25 mouse cellular contexts compared by ENCODE assay signal in genomic region chr7:79781826-79782515, GRCm38 (mm10). TPM values are rescaled to one million over a fixed set of nuclear protein-coding genes. Genes with fewer than 3 reads are reported as not detected.
DNase-seq lines count a peak whose midpoint lies in the region; ATAC-seq and TF ChIP-seq lines count a peak whose summit lies in the region.
"Had no signal": no experiment of that assay in that cellular context is flagged by ENCODE, and none has a peak within 500 bp of the region (broad histone marks: within the 10 kb centered on the region; RNA-seq: fewer than 3 reads in every experiment).

No protein-coding gene starts in this region.

- H3K4me3 ChIP-seq in liver, embryonic 15.5 days (replicated peaks): no peak overlapping the region
- peak overlapping the region; percentile 11 for H3K4me3 ChIP-seq in myocyte
- H3K4me3 ChIP-seq: embryonic facial prominence, embryonic 15.5 days; forebrain, embryonic 10.5 days; limb, embryonic 12.5 days; midbrain, embryonic 10.5 days; neural tube, embryonic 12.5 days had no signal

- no peak for ATAC-seq in liver, embryonic 15.5 days (ENCODE audit: insufficient read depth)
- no peak for ATAC-seq in inflammation-experienced regulatory T-cells, adult 6 months
- ATAC-seq: CD4-positive, CD25-positive, alpha-beta regulatory T cell, adult 4 months; forebrain, postnatal 0 days; hindbrain, embryonic 16.5 days had no signal

- H3K4me2 ChIP-seq in liver, embryonic 15.5 days: no peak overlapping the region
- peak overlapping the region; percentile 78 for H3K4me2 ChIP-seq in myocyte (ENCODE audit: low read depth)
- H3K4me2 ChIP-seq: embryonic facial prominence, embryonic 15.5 days; limb, embryonic 12.5 days; neural tube, embryonic 12.5 days had no signal

- H3K36me3 ChIP-seq in liver, embryonic 15.5 days (replicated peaks): no peaks in the 10 kb centered on the region
- H3K36me3 ChIP-seq in myocyte (ENCODE audit: control insufficient read depth, insufficient read depth): no peaks in the 10 kb centered on the region
- H3K36me3 ChIP-seq: embryonic facial prominence, embryonic 15.5 days; forebrain, embryonic 10.5 days; G1E; limb, embryonic 12.5 days; midbrain, embryonic 10.5 days; neural tube, embryonic 12.5 days had no signal

- H3K27ac ChIP-seq in liver, embryonic 15.5 days (replicated peaks): 0 out of 2 replicates have a peak overlapping the region, but pooled peaks have one; percentile 48
- H3K27ac ChIP-seq: embryonic facial prominence, embryonic 15.5 days; forebrain, embryonic 10.5 days; limb, embryonic 12.5 days; midbrain, embryonic 10.5 days; neural tube, embryonic 12.5 days had no signal

- DNase-seq in heart, postnatal 4 days: peak; percentile 28
- no peak for DNase-seq in heart, adult 18-20 months
- no peak for DNase-seq in liver
- DNase-seq in NIH3T3 (ENCODE audit: low read depth): peak; percentile 85
- DNase-seq: cerebellum, adult 18-20 months; cerebellum, postnatal 36 days; forebrain, postnatal 0 days; lung, adult 2 months had no signal

- H3K4me1 ChIP-seq in liver, embryonic 15.5 days (replicated peaks): peaks cover 13% of the 10 kb centered on the region; the same call in 1 of the 2 replicates
- H3K4me1 ChIP-seq: neural tube, embryonic 12.5 days had no signal

- no peaks in the 10 kb centered on the region for H3K27me3 ChIP-seq in liver, embryonic 15.5 days
- peaks cover 2% of the 10 kb centered on the region for H3K27me3 ChIP-seq in myocyte (ENCODE audit: control insufficient read depth, insufficient read depth, insufficient read length)
- H3K27me3 ChIP-seq: embryonic facial prominence, embryonic 15.5 days; neural tube, embryonic 12.5 days had no signal

- H3ac ChIP-seq in myocyte (ENCODE audit: control insufficient read depth, insufficient read length): no peak overlapping the region

- no peak overlapping the region for H3K9ac ChIP-seq in liver, embryonic 15.5 days
- H3K9ac ChIP-seq: embryonic facial prominence, embryonic 15.5 days; forebrain, postnatal 0 days; limb, embryonic 12.5 days; neural tube, embryonic 12.5 days had no signal

- no peak for TF ChIP-seq POLR2A in myocyte (IDR thresholded peaks at IDR 0.05; ENCODE audit: insufficient read length, low read depth)

- 71% methylated on average over 11 of the region's 11 CpGs for WGBS in liver, embryonic 15.5 days (ENCODE audit: insufficient replicate concordance)

- H3K9me3 ChIP-seq in liver, embryonic 15.5 days (replicated peaks): no peaks in the 10 kb centered on the region
- H3K9me3 ChIP-seq: embryonic facial prominence, embryonic 15.5 days; forebrain, embryonic 10.5 days; G1E; limb, embryonic 12.5 days; midbrain, embryonic 10.5 days; neural tube, embryonic 12.5 days had no signal

- H3K79me2 ChIP-seq in myocyte (ENCODE audit: control insufficient read depth, insufficient read depth): no peaks in the 10 kb centered on the region

TF ChIP-seq in myocyte, 11 proteins besides CTCF, POLR2A, EP300 and RAD21:
- TF ChIP-seq USF1 (IDR thresholded peaks at IDR 0.05; ENCODE audit: low read depth) (no peak), CEBPB (IDR thresholded peaks at IDR 0.05; ENCODE audit: insufficient read depth, poor library complexity, severe bottlenecking) (no peak), E2F4 (IDR thresholded peaks at IDR 0.05; ENCODE audit: insufficient read depth) (no peak), TCF12 (IDR thresholded peaks at IDR 0.05; ENCODE audit: insufficient read depth, poor library complexity, severe bottlenecking) (no peak), MYOD1 (IDR thresholded peaks at IDR 0.05; ENCODE audit: control insufficient read depth in 1 of 3, insufficient read length in 2 of 3, low read depth in 2 of 3) (no peak), REST (IDR thresholded peaks at IDR 0.05; ENCODE audit: insufficient read depth, insufficient read length) (no peak), SRF (IDR thresholded peaks at IDR 0.05; ENCODE audit: control insufficient read depth, insufficient read length, low read depth) (no peak), POLR2AphosphoS2 (IDR thresholded peaks at IDR 0.05; ENCODE audit: insufficient read length, low read depth) (no peak), MYOG (IDR thresholded peaks at IDR 0.05; ENCODE audit: control insufficient read depth in 1 of 3, insufficient read depth in 1 of 3, insufficient read length in 2 of 3, low read depth in 2 of 3) (no peak), MAX (IDR thresholded peaks at IDR 0.05; ENCODE audit: low read depth) (no peak), TCF3 (IDR thresholded peaks at IDR 0.05; ENCODE audit: insufficient read length, low read depth) (no peak)

RNA-seq across cellular contexts. Expression of gene Mesp1, which starts 11.6 kb away (rescaled TPM):
- total RNA-seq in heart, postnatal 4 days (2021): not detected
- total RNA-seq in heart, adult 18-20 months (2021): not detected
- not detected in 2 replicates for polyA plus RNA-seq in liver, embryonic 15.5 days (2015; fragmentation: Nextera tagmentation; extraction: Ambion mirVana)
- not detected for polyA plus RNA-seq in myocyte (2012; fragmentation: generic; extraction: Trizol)
- polyA plus RNA-seq in inflammation-experienced regulatory T-cells, adult 6 months (2017; shearing (Covaris generic)): not detected
- total RNA-seq: adrenal gland, adult 8-10 months; G1E; hematopoietic stem cell, adult 5-6 weeks; monocyte, adult 5-6 weeks had no signal
- polyA plus RNA-seq: CD4-positive, CD25-positive, alpha-beta regulatory T cell, adult 4 months; forebrain, embryonic 10.5 days; G1E; heart, embryonic 14.5 days; limb, embryonic 12.5 days; neural tube, embryonic 12.5 days had no signal

RNA-seq across cellular contexts. Expression of gene Mesp2, which starts 28.6 kb away (rescaled TPM):
- total RNA-seq in heart, postnatal 4 days (2021): under 1 TPM in 1 of 2 experiments, not detected in 1; 0.36 TPM
- under 1 TPM in 1 of 2 experiments, not detected in 1; 0.12 TPM for total RNA-seq in heart, adult 18-20 months (2021)
- polyA plus RNA-seq in liver, embryonic 15.5 days (2015; fragmentation: Nextera tagmentation; extraction: Ambion mirVana): not detected in 2 replicates
- polyA plus RNA-seq in myocyte (2012; fragmentation: generic; extraction: Trizol): not detected
- under 1 TPM in 2 of 3 experiments, not detected in 1; 0.24 to 0.29 TPM for polyA plus RNA-seq in inflammation-experienced regulatory T-cells, adult 6 months (2017; shearing (Covaris generic))
- total RNA-seq: G1E; hematopoietic stem cell, adult 5-6 weeks; monocyte, adult 5-6 weeks had no signal
- polyA plus RNA-seq: G1E had no signal

RNA-seq across cellular contexts. Expression of gene Wdr93, which starts 39.0 kb away (rescaled TPM):
- under 1 TPM in 1 of 2 experiments, not detected in 1; 0.19 TPM for total RNA-seq in heart, postnatal 4 days (2021)
- under 1 TPM; 0.22 to 0.41 TPM for total RNA-seq in heart, adult 18-20 months (2021)
- 0.05 and 0.08 TPM in 2 replicates for polyA plus RNA-seq in liver, embryonic 15.5 days (2015; fragmentation: Nextera tagmentation; extraction: Ambion mirVana)
- 0.10 TPM for polyA plus RNA-seq in myocyte (2012; fragmentation: generic; extraction: Trizol)
- under 1 TPM in 1 of 3 experiments, not detected in 2; 0.25 TPM for polyA plus RNA-seq in inflammation-experienced regulatory T-cells, adult 6 months (2017; shearing (Covaris generic))
- total RNA-seq: hematopoietic stem cell, adult 5-6 weeks; monocyte, adult 5-6 weeks had no signal

RNA-seq across cellular contexts. Expression of gene Pex11a, which starts 39.0 kb away (rescaled TPM):
- 1 to 10 TPM; 7.2 to 8.5 TPM for total RNA-seq in heart, postnatal 4 days (2021)
- total RNA-seq in heart, adult 18-20 months (2021): 10 to 100 TPM; 18.0 to 21.4 TPM
- polyA plus RNA-seq in liver, embryonic 15.5 days (2015; fragmentation: Nextera tagmentation; extraction: Ambion mirVana): 3.4 and 3.8 TPM in 2 replicates
- polyA plus RNA-seq in myocyte (2012; fragmentation: generic; extraction: Trizol): 5.9 TPM
- polyA plus RNA-seq in inflammation-experienced regulatory T-cells, adult 6 months (2017; shearing (Covaris generic)): 1 to 10 TPM; 2.1 to 5.1 (median 3.1) TPM

RNA-seq across cellular contexts. Expression of gene Plin1, which starts 49.3 kb away (rescaled TPM):
- total RNA-seq in heart, postnatal 4 days (2021): 1 to 10 TPM; 5.1 to 9.6 TPM
- 10 to 100 TPM in 1 of 2 experiments, 1 to 10 TPM in 1; 9.4 to 52.1 TPM for total RNA-seq in heart, adult 18-20 months (2021)
- not detected in 2 replicates for polyA plus RNA-seq in liver, embryonic 15.5 days (2015; fragmentation: Nextera tagmentation; extraction: Ambion mirVana)
- polyA plus RNA-seq in myocyte (2012; fragmentation: generic; extraction: Trizol): not detected
- under 1 TPM in 1 of 3 experiments, not detected in 2; 0.79 TPM for polyA plus RNA-seq in inflammation-experienced regulatory T-cells, adult 6 months (2017; shearing (Covaris generic))
- total RNA-seq: forebrain, postnatal 0 days; hematopoietic stem cell, adult 5-6 weeks; left cerebral cortex, postnatal 10 days; monocyte, adult 5-6 weeks had no signal
- polyA plus RNA-seq: CD4-positive, CD25-positive, alpha-beta regulatory T cell, adult 4 months; forebrain, embryonic 10.5 days; forebrain, postnatal 0 days; G1E; heart, embryonic 14.5 days; intestine, postnatal 0 days; limb, embryonic 12.5 days; neural tube, embryonic 12.5 days had no signal

Comparison
In these comparisons a context has a peak if more than half of its experiments do, and no peak if none do; other contexts are left out.
1. DNase-seq: peak in heart, postnatal 4 days (single experiment) and NIH3T3 (single experiment); none in heart, adult 18-20 months (0 of 2) and liver (single experiment).